7 mouse cellular contexts compared by ENCODE assay signal in the genomic region with DNA sequence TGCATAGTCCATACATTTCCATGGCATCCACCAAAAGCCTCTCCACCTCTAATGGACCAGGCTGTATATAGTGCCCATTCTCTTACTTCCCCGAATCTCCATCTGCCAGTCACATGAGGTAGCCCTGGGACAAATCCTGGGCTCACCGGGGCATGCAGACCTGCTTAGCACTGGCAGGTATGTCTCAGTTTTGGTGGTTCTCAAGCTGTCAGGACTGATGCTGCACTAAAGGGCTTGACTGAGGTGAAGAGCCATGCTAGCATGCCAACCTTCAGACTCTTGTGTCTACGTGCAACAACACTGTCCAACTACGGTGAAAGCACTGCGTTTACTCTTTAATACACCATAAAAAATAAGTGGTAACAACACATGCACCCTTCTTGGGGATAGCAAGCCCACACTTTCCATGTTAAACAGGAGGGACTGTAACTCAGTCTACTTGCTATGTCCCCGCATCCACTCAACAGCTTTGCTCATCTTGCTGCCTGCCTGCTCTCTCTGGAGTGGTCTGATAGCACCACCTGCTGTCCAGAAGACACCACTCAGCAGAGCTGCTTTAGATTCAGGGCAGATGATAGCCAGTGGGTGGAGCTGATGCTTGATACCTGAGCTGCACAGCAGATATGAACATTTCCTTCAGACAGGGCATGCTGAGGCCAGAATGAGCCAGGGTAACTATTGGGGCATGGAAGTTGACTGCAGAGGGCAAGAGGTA.
A peak's percentile ranks its signal among the peaks of the same experiment; 100 is the strongest.
DNase-seq lines count a peak whose midpoint lies in the region; ATAC-seq and TF ChIP-seq lines count a peak whose summit lies in the region.

No protein-coding gene starts in this region.

- H3K36me3 ChIP-seq in intestine, postnatal 0 days (ENCODE audit: control insufficient read depth, insufficient read depth), result no peaks in the 10 kb centered on the region
- no peaks in the 10 kb centered on the region for H3K36me3 ChIP-seq in midbrain, embryonic 14.5 days (ENCODE audit: control insufficient read depth, insufficient read depth, low read length)

- DNase-seq in adrenal gland, adult 2 months, result peak; percentile 81
- peak; percentile 85 for DNase-seq in embryo, embryonic 10.5 days (ENCODE audit: low spot score)
- DNase-seq in gastrocnemius, postnatal 14 days, result peak; percentile 78
- DNase-seq in left cerebral cortex, postnatal 25 days (ENCODE audit: low spot score in 2 of 2), result peak; percentile 86 to 93
- peak; percentile 90 for DNase-seq in midbrain, embryonic 14.5 days
- peak; percentile 31 to 58 for DNase-seq in spleen, adult 18-20 months

- peak; percentile 56; the same call in 1 of the 2 replicates for ATAC-seq in intestine, postnatal 0 days
- peak; percentile 48; the same call in 1 of the 2 replicates for ATAC-seq in midbrain, embryonic 14.5 days (ENCODE audit: low FRiP score, low TSS enrichment)

- 84% methylated on average over 6 of the region's 6 CpGs for WGBS in intestine, postnatal 0 days
- WGBS in midbrain, embryonic 14.5 days, result 84% methylated on average over 6 of the region's 6 CpGs

- no peaks in the 10 kb centered on the region for H3K4me1 ChIP-seq in intestine, postnatal 0 days (replicated peaks; ENCODE audit: control insufficient read depth, insufficient read depth, low read length)
- H3K4me1 ChIP-seq in midbrain, embryonic 14.5 days (ENCODE audit: control insufficient read depth, insufficient read depth, low read length), result no peaks in the 10 kb centered on the region

- H3K4me3 ChIP-seq in intestine, postnatal 0 days (ENCODE audit: low read depth, low read length), result no peak overlapping the region
- no peak overlapping the region for H3K4me3 ChIP-seq in midbrain, embryonic 14.5 days (replicated peaks; ENCODE audit: low read depth, low read length)

- intact Hi-C loops in gastrocnemius, postnatal 14 days (cut with DNase I; ENCODE audit: low total_unique reads), result no loop called here
- intact Hi-C loops in left cerebral cortex, postnatal 25 days (cut with DNase I), result loop anchor here (2.0 to 5.0 kb wide), 2 partner anchors 70 to 221 kb away; no protein-coding TSS in a partner anchor

- H3K9me3 ChIP-seq in intestine, postnatal 0 days (ENCODE audit: control insufficient read depth), result no peaks in the 10 kb centered on the region
- no peaks in the 10 kb centered on the region for H3K9me3 ChIP-seq in midbrain, embryonic 14.5 days (ENCODE audit: control insufficient read depth, low read length)

- peak; percentile 100 for TF ChIP-seq CTCF in intestine, postnatal 0 days (IDR thresholded peaks at IDR 0.05; ENCODE audit: low read depth)

- H3K27me3 ChIP-seq in intestine, postnatal 0 days (replicated peaks; ENCODE audit: control insufficient read depth, insufficient read depth, low read length), result no peaks in the 10 kb centered on the region
- no peaks in the 10 kb centered on the region for H3K27me3 ChIP-seq in midbrain, embryonic 14.5 days (ENCODE audit: control insufficient read depth, insufficient read depth, low read length)

- H3K4me2 ChIP-seq in intestine, postnatal 0 days (replicated peaks; ENCODE audit: low read depth), result no peak overlapping the region
- no peak overlapping the region for H3K4me2 ChIP-seq in midbrain, embryonic 14.5 days (ENCODE audit: low read length)

- no peak overlapping the region for H3K9ac ChIP-seq in intestine, postnatal 0 days (ENCODE audit: low read depth, low read length)
- H3K9ac ChIP-seq in midbrain, embryonic 14.5 days (replicated peaks; ENCODE audit: low read length), result no peak overlapping the region

- H3K27ac ChIP-seq in intestine, postnatal 0 days (ENCODE audit: low read depth, low read length), result no peak overlapping the region
- no peak overlapping the region for H3K27ac ChIP-seq in midbrain, embryonic 14.5 days (replicated peaks; ENCODE audit: low read depth, low read length)
